Mouse (Mus musculus) G1E (cell line): ENCODE measurements around the gene Eif3c. TPM values are rescaled to one million over a fixed set of nuclear protein-coding genes. Genes with fewer than 3 reads are reported as not detected.

Experiments used
- ATAC-seq: 2 replicates; pipeline ENCODE4 v1.8.0; 2016; ENCODE audit warnings: mild to moderate bottlenecking; ENCODE audit not compliant: insufficient number of reproducible peaks, poor library complexity, low FRiP score, severe bottlenecking; ENCODE audit errors: extremely low read depth
- DNase-seq: peaks from one replicate; pipeline ENCODE4 v3.0.0; 2012; ENCODE audit warnings: low spot score
- H3K27me3 ChIP-seq: 2 replicates; pipeline ENCODE4 v1.6.1; 2012; ENCODE audit warnings: mild to moderate bottlenecking, low read length, inconsistent platforms; ENCODE audit not compliant: insufficient read depth
- H3K36me3 ChIP-seq: replicated peaks from 2 replicates; pipeline ENCODE3; 2012; ENCODE audit warnings: mild to moderate bottlenecking, inconsistent platforms
- H3K4me1 ChIP-seq: 2 replicates; pipeline ENCODE4 v1.6.1; 2012; ENCODE audit warnings: low read depth, low read length, inconsistent platforms, mixed read lengths; ENCODE audit not compliant: insufficient read depth
- H3K4me3 ChIP-seq: 2 replicates; pipeline ENCODE4 v1.5.1; 2012; ENCODE audit warnings: low read depth, mild to moderate bottlenecking, inconsistent platforms, low read length, moderate library complexity, mixed read lengths
- H3K9me3 ChIP-seq: replicated peaks from 2 replicates; pipeline ENCODE4 v1.6.1; 2012; ENCODE audit warnings: inconsistent platforms
- CTCF ChIP-seq: IDR thresholded peaks from 2 replicates; pipeline ENCODE4 v1.5.1; 2012; ENCODE audit warnings: low read depth, low read length, inconsistent platforms, mixed read lengths
- GATA1 ChIP-seq: IDR thresholded peaks from 2 replicates; pipeline ENCODE4 v1.6.1; 2012; ENCODE audit warnings: borderline replicate concordance, low read length, inconsistent platforms, mixed read lengths
- GATA2 ChIP-seq: IDR thresholded peaks from 2 replicates; pipeline ENCODE4 v1.6.1; 2012; ENCODE audit warnings: low read depth, low read length, inconsistent platforms, borderline replicate concordance
- POLR2AphosphoS5 ChIP-seq: IDR thresholded peaks from 2 replicates; pipeline ENCODE4 v1.6.1; 2012; ENCODE audit warnings: low read depth, low read length, inconsistent platforms; ENCODE audit not compliant: insufficient replicate concordance
- TAL1 ChIP-seq: conservative IDR thresholded peaks from 2 replicates; pipeline ENCODE4 v1.6.1; 2012; ENCODE audit warnings: low read depth, low read length, inconsistent platforms, mixed read lengths
- polyA plus RNA-seq: library from polyadenylated mRNA; stranded (reverse); fragments of >175 nt; gene quantifications from 2 replicates; pipeline ENCODE4 v1.2.3, GENCODE M21; 2012
- total RNA-seq, 2 experiments: library from RNA; stranded (forward) in 1 of 2; stranded (reverse) in 1 of 2; fragments of 200-1000 nt in 1 of 2; fragments of >200 nt in 1 of 2; fragmentation: Nextera tagmentation in 1 of 2; gene quantifications; 2 replicates each; pipeline ENCODE4 v1.2.3; 2014 to 2017

Eif3c gene
- total and polyA plus RNA-seq, 3 experiments, result 114 to 580 (median 235) TPM

DNA sequence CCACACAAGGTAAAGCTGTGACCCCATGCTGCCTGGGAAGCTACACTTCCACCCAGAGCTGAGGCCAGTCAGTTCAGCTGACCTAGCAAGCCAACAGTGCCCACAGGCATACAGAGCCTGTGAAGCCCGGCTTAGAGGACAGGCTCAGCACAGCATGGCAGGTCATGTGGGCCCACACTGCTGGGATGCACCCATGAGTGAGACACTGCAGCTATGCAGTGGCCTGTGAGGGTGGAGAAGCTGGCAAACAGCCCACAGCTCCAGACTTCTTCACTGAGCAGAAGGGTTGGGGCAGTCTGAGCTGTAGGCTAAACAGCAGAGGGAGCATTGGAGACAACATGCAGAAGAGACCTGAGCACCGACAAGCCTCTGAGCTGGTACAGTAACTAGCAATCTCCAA lies 46.7 kb downstream of the Eif3c start:
- ATAC-seq (no peak), DNase-seq (no peak)
- no peak for TF ChIP-seq GATA1
- no peak for TF ChIP-seq POLR2AphosphoS5
- TF ChIP-seq CTCF, result no peak
- no peak for TF ChIP-seq TAL1
- no peak for TF ChIP-seq GATA2
- H3K36me3 ChIP-seq, result no peaks in the 10 kb centered on the region
- H3K4me3 ChIP-seq, result no peak overlapping the region
- H3K4me1 ChIP-seq, result no peaks in the 10 kb centered on the region; the same call in 1 of the 2 replicates
- no peaks in the 10 kb centered on the region for H3K9me3 ChIP-seq
- H3K27me3 ChIP-seq, result peaks cover 40% of the 10 kb centered on the region

DNA sequence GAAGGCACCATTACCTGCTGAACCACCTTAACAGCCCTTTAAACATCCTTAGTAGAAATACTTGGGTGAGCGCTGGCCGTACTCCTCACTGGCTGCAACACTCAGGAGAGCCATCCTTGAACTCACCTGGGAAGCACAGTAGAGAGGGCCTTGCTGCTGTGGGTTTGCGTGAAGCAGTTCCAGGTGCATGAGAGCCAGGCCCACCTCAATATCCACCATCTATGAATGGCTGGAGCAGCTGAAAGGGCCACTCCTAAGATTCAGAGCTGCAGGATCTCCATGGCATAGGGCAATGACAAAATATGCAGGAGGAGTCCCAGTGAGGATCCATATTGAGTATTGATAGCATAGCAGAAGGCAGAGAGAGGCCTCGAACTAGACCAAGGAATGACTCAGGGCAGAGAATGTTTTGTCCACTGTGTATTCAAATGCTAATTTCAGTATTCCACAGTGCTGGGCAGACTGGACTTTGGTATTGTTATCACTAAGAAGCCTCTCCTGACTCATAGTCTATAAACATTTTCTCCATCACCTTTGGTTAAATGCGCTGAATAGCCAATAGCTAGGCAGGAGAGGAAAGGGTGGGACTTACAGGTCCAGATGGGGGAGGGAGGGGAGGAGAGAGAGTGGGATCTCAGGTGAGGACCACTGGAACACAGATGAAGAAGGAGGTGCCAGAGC lies 47.8 kb downstream of the Eif3c start:
- no peaks in the 10 kb centered on the region; the same call in 1 of the 2 replicates for H3K4me1 ChIP-seq
- DNase-seq (no peak), ATAC-seq (no peak)
- H3K9me3 ChIP-seq, result no peaks in the 10 kb centered on the region
- H3K4me3 ChIP-seq, result no peak overlapping the region
- peaks cover 45% of the 10 kb centered on the region for H3K27me3 ChIP-seq
- TF ChIP-seq GATA2, result no peak
- no peak for TF ChIP-seq POLR2AphosphoS5
- TF ChIP-seq GATA1, result no peak
- no peak for TF ChIP-seq TAL1
- no peak for TF ChIP-seq CTCF
- no peaks in the 10 kb centered on the region for H3K36me3 ChIP-seq

DNA sequence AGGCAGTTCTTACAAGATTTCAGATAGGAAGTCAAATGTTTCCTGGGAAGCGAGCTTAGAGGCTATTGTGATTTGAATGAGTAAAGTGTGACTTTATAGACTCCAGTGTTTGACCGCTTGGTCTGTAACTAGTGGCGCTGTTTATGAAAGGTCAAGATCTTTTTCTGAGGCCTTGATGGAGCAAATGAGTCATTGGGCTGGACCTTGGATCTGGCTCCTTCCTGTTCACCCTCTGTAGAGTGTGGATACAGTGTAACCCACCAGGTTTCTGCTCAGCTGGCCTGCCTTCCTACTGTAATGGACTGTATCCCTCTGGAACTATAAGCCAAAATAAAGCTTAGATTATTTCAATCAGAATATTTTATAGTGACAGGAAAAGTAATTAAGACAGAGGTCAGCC lies 54.9 kb downstream of the Eif3c start:
- Histone ChIP-seq H3K9me3 (no peaks in the 10 kb centered on the region), H3K27me3 (peaks cover 39% of the 10 kb centered on the region), H3K4me3 (no peak overlapping the region), H3K4me1 (no peaks in the 10 kb centered on the region), H3K36me3 (no peaks in the 10 kb centered on the region)
- ATAC-seq (no peak), DNase-seq (no peak)
- TF ChIP-seq GATA1 (no peak), GATA2 (no peak), POLR2AphosphoS5 (no peak)

DNA sequence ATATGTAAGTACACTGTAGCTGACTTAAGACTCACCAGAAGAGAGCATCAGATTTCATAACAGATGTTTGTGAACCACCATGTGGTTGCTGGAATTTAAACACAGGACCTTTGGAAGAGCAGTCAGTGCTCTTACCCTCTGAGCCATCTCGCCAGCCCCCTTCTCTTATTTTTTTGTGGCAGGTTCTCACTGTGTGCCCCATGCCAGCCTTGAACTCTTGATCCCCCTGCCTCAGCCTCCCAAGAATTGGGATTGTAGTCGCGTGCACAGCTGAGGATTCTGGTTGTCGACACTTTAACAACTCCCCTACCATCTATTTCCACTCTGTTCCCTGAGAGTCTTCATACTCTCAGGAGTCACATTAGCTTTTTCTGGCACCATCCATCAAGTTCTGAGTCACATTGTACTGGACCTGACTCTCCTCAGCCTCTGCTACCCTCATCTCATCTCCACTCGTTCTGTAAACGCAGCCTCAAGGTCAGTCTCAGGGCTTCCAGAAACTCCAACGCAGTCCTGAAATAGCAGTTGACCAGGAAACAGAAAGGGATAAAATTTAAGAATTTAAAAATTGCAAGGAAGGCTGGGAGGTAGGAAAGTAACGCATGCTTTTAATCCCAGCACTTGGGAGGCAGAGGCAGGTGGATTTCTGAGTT lies 59.0 kb downstream of the Eif3c start:
- Histone ChIP-seq H3K4me3 (no peak overlapping the region), H3K9me3 (no peaks in the 10 kb centered on the region), H3K4me1 (peaks cover 9% of the 10 kb centered on the region), H3K27me3 (peaks cover 13% of the 10 kb centered on the region), H3K36me3 (no peaks in the 10 kb centered on the region)
- DNase-seq (no peak), ATAC-seq (no peak)
- TF ChIP-seq POLR2AphosphoS5, result no peak
- no peak for TF ChIP-seq GATA2
- TF ChIP-seq CTCF, result no peak
- no peak for TF ChIP-seq GATA1
- no peak for TF ChIP-seq TAL1

DNA sequence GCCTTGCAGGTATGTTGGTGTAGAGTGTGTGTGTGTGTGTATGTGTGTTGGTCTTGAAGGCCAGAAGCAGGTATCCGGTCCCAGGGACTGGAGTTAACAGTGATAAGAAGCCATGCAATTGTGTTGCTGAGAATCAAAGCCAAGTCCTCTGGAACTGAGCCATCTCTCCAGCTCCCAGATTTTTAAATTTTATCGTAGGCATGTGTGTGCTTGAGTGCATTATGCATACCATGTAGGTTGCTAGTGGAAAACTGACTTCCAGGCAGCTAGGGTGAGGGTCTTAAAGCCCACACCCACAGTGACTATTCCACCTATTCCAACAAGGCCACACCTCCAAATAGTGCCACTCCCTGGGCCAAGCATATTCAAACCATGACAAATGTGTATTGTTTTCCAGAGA lies 61.3 kb downstream of the Eif3c start:
- TF ChIP-seq GATA2 (no peak), POLR2AphosphoS5 (no peak), TAL1 (no peak), CTCF (no peak), GATA1 (no peak)
- Histone ChIP-seq H3K27me3 (no peaks in the 10 kb centered on the region), H3K4me1 (peaks cover 23% of the 10 kb centered on the region), H3K36me3 (peaks cover 14% of the 10 kb centered on the region), H3K4me3 (no peak overlapping the region), H3K9me3 (no peaks in the 10 kb centered on the region)
- DNase-seq (no peak), ATAC-seq (no peak)

DNA sequence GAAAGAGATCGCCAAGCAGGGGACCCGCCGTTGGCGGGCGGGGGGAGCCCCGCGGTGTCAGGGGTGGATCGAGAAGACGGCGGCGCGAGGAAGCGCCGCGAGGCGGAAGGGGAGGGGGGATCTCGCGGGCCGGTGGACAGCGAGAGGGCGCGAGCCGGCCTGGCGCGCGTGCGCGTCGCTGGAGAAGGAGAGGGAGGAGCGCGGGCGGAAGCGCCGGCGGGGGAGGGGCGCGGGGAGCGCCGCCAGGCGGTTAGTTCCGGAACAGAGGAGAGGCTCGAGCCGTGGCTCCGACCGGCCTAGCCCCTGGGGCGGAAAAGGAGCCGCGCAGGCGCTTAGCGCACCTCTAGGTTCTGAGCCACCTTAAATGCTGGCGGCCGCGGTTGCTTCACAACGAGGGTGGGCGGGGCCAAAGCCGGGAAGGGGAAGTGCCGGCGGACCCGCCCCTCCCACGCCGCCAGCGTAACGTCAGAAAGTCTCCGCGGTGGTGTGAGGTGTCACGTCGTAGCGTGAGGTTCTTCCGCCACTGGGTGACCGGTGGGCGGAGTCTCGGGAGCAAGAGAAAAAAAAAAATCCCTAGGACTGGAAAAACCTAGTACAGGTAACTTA lies 62.8 kb downstream of the Eif3c start, which contains the start of gene Atxn2l:
Gene Atxn2l, minus strand, starts transcription at position 165 of the 606 bp plus-strand sequence.
- Histone ChIP-seq H3K27me3 (no peaks in the 10 kb centered on the region), H3K4me1 (peaks cover 35% of the 10 kb centered on the region), H3K4me3 (peak within 1 kb of the TSS; percentile 97), H3K36me3 (peaks cover 29% of the 10 kb centered on the region), H3K9me3 (no peaks in the 10 kb centered on the region)
- TF ChIP-seq CTCF (0 out of 2 replicates have a peak, but pooled peaks have one; percentile 18), GATA2 (no peak)
- DNase-seq, result peak; percentile 88
- peak; percentile 59 for ATAC-seq
